Mouse (Mus musculus) frontal cortex, adult 2 months (tissue): ENCODE results near the gene Anxa11. TPM values are rescaled to one million over a fixed set of nuclear protein-coding genes. Genes with fewer than 3 reads are reported as not detected.
A peak's percentile ranks its signal among the peaks of the same experiment; 100 is the strongest.
"Not testable (repeated sequence)": the region's sequence is repeated elsewhere in the genome, so short reads cannot be mapped to it uniquely, and the experiment has no call there.

Experiments
- DNase-seq, 2 experiments: peaks; one replicate each; pipeline ENCODE4 v3.0.0; 2022; ENCODE audit warnings: low spot score in 1 of 2; ENCODE audit errors: extremely low spot score in 1 of 2
- polyA plus RNA-seq: library from polyadenylated mRNA; depleted of rRNA; stranded (reverse); fragments of >200 nt; gene quantifications from 2 replicates; pipeline ENCODE4 v1.2.3, GENCODE M21; 2012; rRNA removed

The Anxa11 gene
- 21.5 and 22.8 TPM in 2 replicates for polyA plus RNA-seq

GRCm38 (mm10) chr14:25841991-25842687 lies at the start of gene Anxa11:
Gene Anxa11 (plus strand): TSS chr14:25842156.
- DNase-seq, result peak in 1 of 2 experiments; percentile 78

- DNase-seq, result no peak
These were observed 47.6 kb upstream of the Anxa11 start for GRCm38 (mm10) chr14:25794331-25794730.

- DNase-seq, result no peak
These were observed 46.9 kb upstream of the Anxa11 start for GRCm38 (mm10) chr14:25795067-25795466.

- peak in 1 of 2 experiments; percentile 55 for DNase-seq
These were observed 46.3 kb upstream of the Anxa11 start for GRCm38 (mm10) chr14:25795561-25796174.

- DNase-seq, result no peak
These were observed 45.3 kb upstream of the Anxa11 start for GRCm38 (mm10) chr14:25796619-25797018.

- DNase-seq, result peak; percentile 55 to 88
These were observed 41.6 kb upstream of the Anxa11 start for GRCm38 (mm10) chr14:25800166-25800960.

- no peak for DNase-seq
These were observed 39.4 kb upstream of the Anxa11 start for GRCm38 (mm10) chr14:25802511-25802910.

- DNase-seq, result no peak
These were observed 38.6 kb upstream of the Anxa11 start for GRCm38 (mm10) chr14:25803246-25803809.

- peak in 1 of 2 experiments; percentile 41 for DNase-seq
These were observed 36.1 kb upstream of the Anxa11 start for GRCm38 (mm10) chr14:25805871-25806270.

GRCm38 (mm10) chr14:25806561-25806960 lies 35.4 kb upstream of the Anxa11 start:
- no peak for DNase-seq

GRCm38 (mm10) chr14:25811026-25811425 lies 30.9 kb upstream of the Anxa11 start:
- not testable (repeated sequence) for DNase-seq

GRCm38 (mm10) chr14:25814140-25814539 lies 27.8 kb upstream of the Anxa11 start:
- DNase-seq, result no peak

- peak in 1 of 2 experiments; percentile 82 for DNase-seq
These were observed 25.5 kb upstream of the Anxa11 start for GRCm38 (mm10) chr14:25816416-25816815.

- no peak for DNase-seq
These were observed 19.4 kb upstream of the Anxa11 start for GRCm38 (mm10) chr14:25822584-25822983.

GRCm38 (mm10) chr14:25824995-25825394 lies 17.0 kb upstream of the Anxa11 start:
- no peak for DNase-seq

- no peak for DNase-seq
These were observed 15.9 kb upstream of the Anxa11 start for GRCm38 (mm10) chr14:25825880-25826626.

GRCm38 (mm10) chr14:25826866-25827265 lies 15.1 kb upstream of the Anxa11 start:
- no peak for DNase-seq

- DNase-seq, result peak in 1 of 2 experiments; percentile 57
These were observed 10.6 kb upstream of the Anxa11 start for GRCm38 (mm10) chr14:25831332-25831731.

GRCm38 (mm10) chr14:25832301-25832700 lies 9.7 kb upstream of the Anxa11 start:
- peak; percentile 67 to 79 for DNase-seq

GRCm38 (mm10) chr14:25838411-25838810 lies 3.5 kb upstream of the Anxa11 start:
- DNase-seq, result peak in 1 of 2 experiments; percentile 26
